Mouse (Mus musculus) heart, adult 9 months (tissue): ENCODE measurements around the gene Adcy4.

Experiments used
- DNase-seq, 2 experiments: peaks; one replicate each; pipeline ENCODE4 v3.0.0; 2022; ENCODE audit warnings: low spot score in 2 of 2

Adcy4 gene

GRCm38 (mm10) chr14:55788256-55789050, 4.6 kb upstream of the Adcy4 start, which contains the start of gene Ripk3:
Gene Ripk3, minus strand, starts transcription at chr14:55788865.
- peak; percentile 62 to 63 for DNase-seq

- peak in 1 of 2 experiments; percentile 0 for DNase-seq
These were observed 3.8 kb upstream of the Adcy4 start for GRCm38 (mm10) chr14:55787731-55788130.

- peak; percentile 0 for DNase-seq
These were observed 1.3 kb upstream of the Adcy4 start for GRCm38 (mm10) chr14:55785195-55785594.

GRCm38 (mm10) chr14:55783171-55783957, 531 bp downstream of the Adcy4 start:
- peak; percentile 85 to 89 for DNase-seq

- DNase-seq = peak in 1 of 2 experiments; percentile 4
These were observed 1.4 kb downstream of the Adcy4 start for GRCm38 (mm10) chr14:55782361-55782960.

GRCm38 (mm10) chr14:55781310-55781709, 2.6 kb downstream of the Adcy4 start:
- DNase-seq = peak; percentile 67 to 75

- peak in 1 of 2 experiments; percentile 2 for DNase-seq
These were observed 3.2 kb downstream of the Adcy4 start for GRCm38 (mm10) chr14:55780736-55781135.

GRCm38 (mm10) chr14:55779656-55780055, 4.2 kb downstream of the Adcy4 start:
- DNase-seq = peak in 1 of 2 experiments; percentile 0

- no peak for DNase-seq
These were observed 5.2 kb downstream of the Adcy4 start for GRCm38 (mm10) chr14:55778686-55779085.

GRCm38 (mm10) chr14:55777806-55778205, 6.1 kb downstream of the Adcy4 start:
- no peak for DNase-seq

GRCm38 (mm10) chr14:55777176-55777575, 6.7 kb downstream of the Adcy4 start:
- DNase-seq = no peak

GRCm38 (mm10) chr14:55776711-55777110, 7.2 kb downstream of the Adcy4 start:
- no peak for DNase-seq

- DNase-seq = no peak
These were observed 14.7 kb downstream of the Adcy4 start for GRCm38 (mm10) chr14:55769087-55769703.

- DNase-seq = no peak
These were observed 15.3 kb downstream of the Adcy4 start for GRCm38 (mm10) chr14:55768555-55768954.

GRCm38 (mm10) chr14:55767519-55768414, 16.1 kb downstream of the Adcy4 start:
- peak in 1 of 2 experiments; percentile 56 for DNase-seq

GRCm38 (mm10) chr14:55765696-55766095, 18.2 kb downstream of the Adcy4 start, which contains the start of gene Ltb4r1:
Gene Ltb4r1, plus strand, starts transcription at chr14:55765962.
- no peak for DNase-seq

GRCm38 (mm10) chr14:55763166-55763565, 20.7 kb downstream of the Adcy4 start:
- peak; percentile 42 to 62 for DNase-seq

GRCm38 (mm10) chr14:55762001-55762821, 21.7 kb downstream of the Adcy4 start:
- DNase-seq = peak; percentile 32 to 36

- no peak for DNase-seq
These were observed 22.7 kb downstream of the Adcy4 start, which contains the start of gene Ltb4r2 for GRCm38 (mm10) chr14:55761163-55761562. Gene Ltb4r2, plus strand, starts transcription at chr14:55761428.

GRCm38 (mm10) chr14:55760156-55760555, 23.7 kb downstream of the Adcy4 start:
- DNase-seq = peak; percentile 73 to 84
